Mouse (Mus musculus): Measurements from ENCODE around the gene Sox30.

Sox30 gene

GRCm38 (mm10) chr11:46055896-46056769, 76.0 kb downstream of the Sox30 start, which contains the start of gene Adam19:
Adam19 (plus strand) TSS chr11:46055992.
- in situ Hi-C loops (cut with MboI, MseI) = loop anchor here (10.0 kb wide), 1 partner anchor 79 kb away; no protein-coding TSS in a partner anchor

GRCm38 (mm10) chr11:46056770-46057411, 76.8 kb downstream of the Sox30 start:
- in situ Hi-C loops (cut with MboI, MseI) = loop anchor here (10.0 kb wide), 1 partner anchor 78 kb away; no protein-coding TSS in a partner anchor

GRCm38 (mm10) chr11:46058011-46058410, 77.9 kb downstream of the Sox30 start:
- in situ Hi-C loops (cut with MboI, MseI) = loop anchor here (10.0 kb wide), 1 partner anchor 77 kb away; no protein-coding TSS in a partner anchor

- in situ Hi-C loops (cut with MboI, MseI) = loop anchor here (10.0 kb wide), 1 partner anchor 76 kb away; no protein-coding TSS in a partner anchor
These were observed 78.8 kb downstream of the Sox30 start for GRCm38 (mm10) chr11:46058916-46059315.

GRCm38 (mm10) chr11:46059887-46060650, 80.0 kb downstream of the Sox30 start:
- in situ Hi-C loops (cut with MboI, MseI) = loop anchor here (10.0 kb wide), 1 partner anchor 75 kb away; no protein-coding TSS in a partner anchor

GRCm38 (mm10) chr11:46060651-46061020, 80.5 kb downstream of the Sox30 start:
- in situ Hi-C loops (cut with MboI, MseI) = no loop called here

GRCm38 (mm10) chr11:46061776-46062445, 81.8 kb downstream of the Sox30 start:
- in situ Hi-C loops (cut with MboI, MseI) = no loop called here

GRCm38 (mm10) chr11:46062569-46062968, 82.5 kb downstream of the Sox30 start:
- in situ Hi-C loops (cut with MboI, MseI) = no loop called here

GRCm38 (mm10) chr11:46062993-46063731, 83.1 kb downstream of the Sox30 start:
- in situ Hi-C loops (cut with MboI, MseI) = no loop called here

- in situ Hi-C loops (cut with MboI, MseI) = no loop called here
These were observed 84.7 kb downstream of the Sox30 start for GRCm38 (mm10) chr11:46064767-46065166.

- in situ Hi-C loops (cut with MboI, MseI) = no loop called here
These were observed 85.3 kb downstream of the Sox30 start for GRCm38 (mm10) chr11:46065201-46066011.

All from T-helper 2 cell (primary cell).